Mouse (Mus musculus) embryonic facial prominence, embryonic 10.5 days (tissue): ENCODE measurements around the gene Zzef1. TPM values are rescaled to one million over a fixed set of nuclear protein-coding genes. Genes with fewer than 3 reads are reported as not detected.

ENCODE experiments used
- DNase-seq: peaks from one replicate; pipeline ENCODE4 v3.0.0-alpha.2; 2017; ENCODE audit warnings: low spot score
- H3K27ac ChIP-seq: fragments of 300-500 bp; sonication (generic); replicated peaks from 2 replicates; pipeline ENCODE4 v1.5.1; 2016; ENCODE audit warnings: mild to moderate bottlenecking
- H3K27me3 ChIP-seq: fragments of 300-500 bp; sonication (generic); replicated peaks from 2 replicates; pipeline ENCODE4 v1.6.1; 2016; ENCODE audit warnings: low read depth, mild to moderate bottlenecking; ENCODE audit not compliant: poor library complexity, severe bottlenecking
- H3K36me3 ChIP-seq: fragments of 300-500 bp; sonication (generic); replicated peaks from 2 replicates; pipeline ENCODE4 v1.6.1; 2016; ENCODE audit warnings: mild to moderate bottlenecking, moderate library complexity
- H3K4me1 ChIP-seq: fragments of 300-500 bp; sonication (generic); 2 replicates; pipeline ENCODE4 v1.6.1; 2016
- H3K4me3 ChIP-seq: fragments of 300-500 bp; sonication (generic); 2 replicates; pipeline ENCODE4 v1.5.1; 2016; ENCODE audit warnings: mild to moderate bottlenecking, moderate library complexity
- H3K9me3 ChIP-seq: fragments of 300-500 bp; sonication (generic); 2 replicates; pipeline ENCODE4 v1.6.1; 2016; ENCODE audit warnings: mild to moderate bottlenecking
- WGBS: fragments of 180-500 bp; shearing (Covaris S2); methylation state at CpG from one replicate; pipeline ENCODE4 v1.1.7; 2016; 5-methylcytosine and 5-hydroxymethylcytosine counted together
- polyA plus RNA-seq: library from polyadenylated mRNA; unstranded; fragments of >200 nt; fragmentation: Nextera tagmentation; extraction: Ambion mirVana; gene quantifications from 2 replicates; pipeline ENCODE4 v1.2.1, GENCODE M21; 2016

Gene Zzef1
- polyA plus RNA-seq, 1 experiment from 2014 or later, result 6.4 TPM

- Histone ChIP-seq H3K4me1 (no peaks in the 10 kb centered on the region), H3K4me3 (no peak overlapping the region), H3K36me3 (peaks cover under 1% of the 10 kb centered on the region), H3K27ac (no peak overlapping the region), H3K9me3 (no peaks in the 10 kb centered on the region), H3K27me3 (no peaks in the 10 kb centered on the region)
- no peak for DNase-seq
- 80% methylated on average over 2 of the region's 2 CpGs for WGBS
These were observed 18.2 kb downstream of the Zzef1 start for GRCm38 (mm10) chr11:72814188-72814587.

- DNase-seq, result no peak
- 89% methylated on average over 1 of the region's 1 CpGs for WGBS
- Histone ChIP-seq H3K27ac (no peak overlapping the region), H3K9me3 (no peaks in the 10 kb centered on the region), H3K27me3 (no peaks in the 10 kb centered on the region), H3K36me3 (peaks cover 17% of the 10 kb centered on the region), H3K4me3 (no peak overlapping the region), H3K4me1 (no peaks in the 10 kb centered on the region)
These were observed 20.8 kb downstream of the Zzef1 start for GRCm38 (mm10) chr11:72816859-72817258.

DNA sequence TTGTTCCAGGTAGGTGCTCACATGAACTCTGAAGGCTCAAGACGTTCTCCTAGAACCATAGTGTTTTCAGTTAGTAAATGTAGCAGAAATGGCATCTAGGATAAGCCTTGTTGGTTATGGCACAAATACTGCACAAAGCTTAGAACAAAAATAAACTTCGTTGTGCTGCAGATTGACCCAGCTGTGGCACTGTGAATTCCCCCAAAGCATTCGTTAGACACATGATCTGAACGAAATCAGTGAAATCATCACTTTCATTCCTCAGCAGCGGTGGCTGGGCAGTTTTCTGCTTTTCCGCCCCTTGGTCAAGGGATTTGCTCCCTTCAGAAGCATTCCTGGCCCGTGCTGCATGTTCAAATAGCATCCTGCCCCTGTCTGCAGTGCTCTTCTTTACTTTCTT is 22.0 kb downstream of the Zzef1 start:
- no peaks in the 10 kb centered on the region for H3K27me3 ChIP-seq
- H3K36me3 ChIP-seq, result peaks cover 27% of the 10 kb centered on the region
- no peaks in the 10 kb centered on the region for H3K9me3 ChIP-seq
- H3K4me1 ChIP-seq, result no peaks in the 10 kb centered on the region
- no peak for DNase-seq
- H3K4me3 ChIP-seq, result no peak overlapping the region
- H3K27ac ChIP-seq, result no peak overlapping the region
- WGBS, result 88% methylated on average over 7 of the region's 7 CpGs

DNA sequence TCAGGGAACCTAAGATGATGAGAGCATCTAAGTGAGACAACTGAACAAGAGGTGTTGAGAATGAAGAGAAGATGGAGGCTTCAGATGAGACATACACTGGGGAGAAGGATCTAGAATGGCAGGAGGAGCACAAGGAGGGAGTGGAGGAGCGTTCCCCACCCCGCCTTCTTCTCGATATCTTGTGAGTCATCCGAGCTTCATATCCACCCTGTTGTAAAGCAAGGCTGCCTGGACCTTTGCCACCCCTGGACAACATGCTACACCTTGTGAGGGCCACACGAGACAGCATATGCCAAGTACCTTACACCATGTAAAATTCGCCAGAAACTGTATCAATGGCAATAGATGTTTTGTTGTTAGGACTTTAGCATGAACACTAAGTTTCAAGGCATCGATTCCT is 25.0 kb downstream of the Zzef1 start:
- no peak for DNase-seq
- H3K27me3 ChIP-seq, result no peaks in the 10 kb centered on the region
- peaks cover 46% of the 10 kb centered on the region for H3K36me3 ChIP-seq
- no peak overlapping the region for H3K27ac ChIP-seq
- no peak overlapping the region for H3K4me3 ChIP-seq
- H3K4me1 ChIP-seq, result no peaks in the 10 kb centered on the region
- 92% methylated on average over 7 of the region's 7 CpGs for WGBS
- H3K9me3 ChIP-seq, result no peaks in the 10 kb centered on the region

DNA sequence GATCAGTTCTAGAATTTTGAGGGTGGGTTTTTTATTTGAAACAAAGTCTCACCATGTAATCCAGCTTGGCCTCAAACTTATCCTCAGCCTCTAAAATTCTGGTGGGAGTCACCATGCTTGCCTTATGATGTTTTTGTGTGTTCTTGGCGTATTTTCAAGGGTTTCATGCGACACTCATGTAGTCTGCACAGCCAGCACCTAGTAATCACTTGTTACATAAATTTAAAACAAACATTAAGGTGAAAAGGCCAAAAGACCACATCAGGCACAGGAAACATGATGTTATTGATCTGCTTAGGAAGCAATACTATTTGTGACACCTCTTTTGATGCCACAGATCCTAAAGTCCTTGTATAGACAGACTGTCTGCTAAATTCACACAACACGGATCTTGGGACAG is 33.8 kb downstream of the Zzef1 start:
- H3K36me3 ChIP-seq, result peaks cover 67% of the 10 kb centered on the region
- WGBS, result 89% methylated on average over 3 of the region's 3 CpGs
- H3K27me3 ChIP-seq, result no peaks in the 10 kb centered on the region
- H3K4me3 ChIP-seq, result no peak overlapping the region
- no peaks in the 10 kb centered on the region for H3K9me3 ChIP-seq
- no peak overlapping the region for H3K27ac ChIP-seq
- no peak for DNase-seq
- no peaks in the 10 kb centered on the region for H3K4me1 ChIP-seq

- WGBS, result 85% methylated on average over 3 of the region's 3 CpGs
- DNase-seq, result no peak
These were observed 46.7 kb downstream of the Zzef1 start for GRCm38 (mm10) chr11:72842731-72843130.

DNA sequence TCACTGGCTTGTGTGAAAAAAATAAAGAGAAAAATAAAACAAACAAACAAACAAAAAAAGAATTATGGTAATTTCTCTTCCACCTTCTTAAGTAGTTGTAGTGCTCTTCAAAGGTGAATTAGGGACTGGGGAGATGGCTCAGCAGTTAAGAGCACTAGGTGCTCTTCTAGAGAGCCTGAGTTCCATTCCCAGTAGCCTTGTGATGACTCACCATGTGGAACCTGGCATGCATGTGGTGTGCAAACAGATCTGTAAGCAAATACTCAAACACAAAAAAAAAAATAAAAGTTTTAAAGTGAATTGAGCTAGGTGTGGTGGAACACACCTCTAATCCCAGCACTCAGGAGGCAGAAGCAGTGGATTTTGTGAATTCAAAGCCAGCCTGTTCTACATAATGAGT is 47.5 kb downstream of the Zzef1 start:
- no peaks in the 10 kb centered on the region for H3K9me3 ChIP-seq
- no peak for DNase-seq

More at GRCm38 (mm10) chr11:72842731-72843130, 46.7 kb downstream of the Zzef1 start:
- Histone ChIP-seq H3K27ac (no peak overlapping the region), H3K4me1 (no peaks in the 10 kb centered on the region), H3K9me3 (no peaks in the 10 kb centered on the region), H3K36me3 (peaks cover 28% of the 10 kb centered on the region), H3K27me3 (no peaks in the 10 kb centered on the region), H3K4me3 (no peak overlapping the region)

DNA sequence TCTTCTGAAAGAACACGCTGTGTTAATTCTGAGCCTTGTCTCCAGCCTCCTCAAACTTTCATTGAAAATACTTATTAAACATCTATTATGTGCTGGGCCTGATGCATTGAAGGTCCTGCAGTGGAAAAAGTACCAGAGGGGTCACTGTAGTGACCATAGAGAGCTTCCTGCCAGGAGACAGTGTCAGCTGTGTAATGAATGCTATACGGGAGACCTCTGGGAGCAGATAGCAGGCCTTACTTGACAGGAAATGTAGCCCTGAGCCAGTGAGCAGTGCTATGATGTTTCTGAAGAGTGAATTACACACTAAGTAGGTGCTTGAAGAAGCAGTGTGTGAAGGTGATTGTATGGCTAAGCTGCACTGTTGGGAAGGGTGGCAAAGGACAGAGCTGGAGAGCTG is 49.5 kb downstream of the Zzef1 start:
- no peak for DNase-seq
- Histone ChIP-seq H3K4me3 (no peak overlapping the region), H3K27me3 (no peaks in the 10 kb centered on the region), H3K4me1 (no peaks in the 10 kb centered on the region), H3K36me3 (peaks cover 45% of the 10 kb centered on the region), H3K9me3 (no peaks in the 10 kb centered on the region), H3K27ac (no peak overlapping the region)
- WGBS, result 89% methylated on average over 2 of the region's 2 CpGs

More for the DNA sequence above, 47.5 kb downstream of the Zzef1 start:
- peaks cover 35% of the 10 kb centered on the region for H3K36me3 ChIP-seq
- no peaks in the 10 kb centered on the region for H3K4me1 ChIP-seq
- no peak overlapping the region for H3K4me3 ChIP-seq
- H3K27ac ChIP-seq, result no peak overlapping the region
- no peaks in the 10 kb centered on the region for H3K27me3 ChIP-seq

DNA sequence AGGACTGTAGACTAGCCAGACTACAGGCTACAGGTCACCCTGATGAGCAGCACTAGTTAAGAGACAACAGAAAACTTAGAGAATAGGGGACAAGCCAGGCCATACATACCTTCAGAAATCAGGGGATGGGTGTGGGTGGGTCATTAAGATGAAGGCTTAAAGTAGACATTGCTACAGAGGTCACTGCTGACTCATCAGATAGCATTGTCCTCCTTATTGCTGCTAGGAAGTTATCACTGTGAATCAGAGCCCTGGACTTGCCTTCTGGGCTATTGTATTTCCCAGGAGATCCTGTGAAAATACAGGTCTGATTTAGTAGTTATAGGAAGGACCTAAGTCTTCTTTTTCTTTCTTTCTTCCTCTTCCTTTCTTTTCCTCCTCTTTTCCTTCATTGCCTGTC is 50.7 kb downstream of the Zzef1 start:
- Histone ChIP-seq H3K4me3 (no peak overlapping the region), H3K27ac (no peak overlapping the region), H3K4me1 (no peaks in the 10 kb centered on the region), H3K9me3 (no peaks in the 10 kb centered on the region), H3K27me3 (no peaks in the 10 kb centered on the region), H3K36me3 (peaks cover 54% of the 10 kb centered on the region)
- no peak for DNase-seq

DNA sequence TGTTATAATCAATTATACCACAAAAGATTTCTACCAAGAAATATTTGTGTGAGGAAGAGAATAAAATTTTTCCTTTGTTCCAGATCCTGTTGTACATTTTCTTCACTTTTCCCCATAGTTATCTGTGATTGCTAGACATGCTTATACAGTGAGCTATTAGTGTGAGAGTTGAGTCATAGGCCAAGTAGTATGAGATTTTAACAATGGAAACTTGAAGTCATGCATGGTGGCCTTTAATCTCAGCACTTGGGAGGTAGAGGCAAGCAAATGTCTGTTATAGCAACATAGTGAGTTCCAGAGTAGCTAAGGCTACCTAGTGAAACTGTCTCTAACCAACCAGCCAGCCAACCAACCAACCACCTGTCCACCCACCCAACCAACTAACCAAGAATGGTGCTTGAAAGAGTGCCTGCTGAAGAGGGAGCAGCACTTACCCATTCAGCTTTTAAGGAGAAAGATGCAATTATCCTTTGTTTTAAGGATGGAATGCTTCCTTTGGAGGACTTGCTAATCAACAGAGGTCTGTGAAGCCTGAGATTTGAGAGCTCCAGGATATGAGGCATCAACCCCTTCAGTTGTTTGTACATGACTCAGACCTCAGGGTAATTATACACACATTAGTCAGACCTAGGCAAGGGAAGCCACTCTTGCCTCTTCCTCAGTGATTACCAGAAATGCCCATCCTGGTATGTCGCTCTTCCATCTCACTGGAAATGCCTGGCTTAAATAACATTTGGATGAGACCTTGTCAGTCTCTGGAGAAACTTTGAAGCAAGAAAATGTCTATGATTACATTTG is 52.0 kb downstream of the Zzef1 start:
- 89% methylated on average over 1 of the region's 1 CpGs for WGBS
- no peaks in the 10 kb centered on the region for H3K9me3 ChIP-seq
- no peak overlapping the region for H3K4me3 ChIP-seq
- no peaks in the 10 kb centered on the region for H3K27me3 ChIP-seq
- no peak overlapping the region for H3K27ac ChIP-seq
- no peaks in the 10 kb centered on the region for H3K4me1 ChIP-seq
- no peak for DNase-seq
- peaks cover 61% of the 10 kb centered on the region for H3K36me3 ChIP-seq

DNA sequence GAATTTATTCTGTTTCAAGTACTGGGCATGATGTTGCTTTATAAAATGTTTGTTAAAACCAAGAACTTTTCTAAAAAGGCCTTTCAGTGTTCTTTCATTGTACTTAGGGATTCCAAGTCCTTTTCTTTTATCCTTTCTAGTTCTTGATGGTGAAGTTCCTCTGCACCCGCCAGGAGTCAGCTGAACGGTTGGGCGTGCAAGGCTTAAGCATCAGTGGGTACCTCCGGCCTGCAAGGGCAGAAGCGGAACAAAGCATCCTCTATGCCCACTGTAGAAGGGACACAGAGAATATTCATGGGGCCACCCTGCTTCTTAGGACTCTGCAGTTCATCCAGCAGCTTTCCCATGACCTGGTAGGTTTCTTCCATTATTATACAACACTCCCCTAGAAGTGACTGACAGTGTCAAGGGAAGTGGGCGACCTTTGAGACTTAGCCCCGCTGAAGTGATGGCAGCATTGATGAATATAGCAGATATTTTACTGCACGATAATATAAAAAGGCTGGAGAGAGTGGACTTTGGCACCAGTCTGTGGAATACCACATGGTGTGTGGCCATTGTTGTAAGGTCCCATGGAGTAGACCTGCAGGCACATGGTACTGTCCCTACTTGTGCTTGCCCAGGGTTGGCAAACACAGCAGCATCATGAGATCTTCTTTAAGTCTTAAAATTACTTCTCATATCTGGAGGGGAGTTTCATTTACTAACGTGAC is 54.5 kb downstream of the Zzef1 start:
- Histone ChIP-seq H3K4me3 (no peak overlapping the region), H3K9me3 (no peaks in the 10 kb centered on the region), H3K27me3 (no peaks in the 10 kb centered on the region), H3K36me3 (peaks cover 70% of the 10 kb centered on the region), H3K4me1 (no peaks in the 10 kb centered on the region), H3K27ac (no peak overlapping the region)
- DNase-seq, result no peak
- 88% methylated on average over 9 of the region's 9 CpGs for WGBS

GRCm38 (mm10) chr11:72851214-72851613 is 55.2 kb downstream of the Zzef1 start:
- no peaks in the 10 kb centered on the region for H3K9me3 ChIP-seq
- H3K27me3 ChIP-seq, result no peaks in the 10 kb centered on the region
- peaks cover 70% of the 10 kb centered on the region for H3K36me3 ChIP-seq
- no peak overlapping the region for H3K27ac ChIP-seq
- H3K4me3 ChIP-seq, result no peak overlapping the region
- no peaks in the 10 kb centered on the region for H3K4me1 ChIP-seq
- DNase-seq, result no peak
- 85% methylated on average over 4 of the region's 4 CpGs for WGBS

DNA sequence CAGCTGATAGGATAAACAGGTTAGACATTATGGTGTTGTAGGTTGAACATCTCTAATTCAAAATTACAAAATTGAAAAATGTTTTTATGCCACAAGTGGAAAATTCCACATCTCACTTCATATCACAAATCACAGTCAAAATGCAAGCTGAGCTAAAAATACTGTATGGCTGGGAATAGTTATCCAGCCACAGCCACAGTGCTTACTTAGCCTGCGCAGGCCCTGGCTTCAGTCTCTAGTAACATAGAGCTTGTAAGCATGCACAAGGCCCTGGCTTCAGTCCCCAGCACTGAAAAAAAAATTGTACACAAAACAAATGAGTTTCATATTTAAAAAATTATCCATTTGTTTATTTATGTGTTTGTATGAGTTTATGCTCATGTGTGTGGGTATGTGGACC is 56.1 kb downstream of the Zzef1 start:
- no peaks in the 10 kb centered on the region for H3K9me3 ChIP-seq
- H3K27me3 ChIP-seq, result no peaks in the 10 kb centered on the region
- H3K36me3 ChIP-seq, result peaks cover 73% of the 10 kb centered on the region
- no peak for DNase-seq
- no peak overlapping the region for H3K27ac ChIP-seq
- no peaks in the 10 kb centered on the region for H3K4me1 ChIP-seq
- WGBS, result 95% methylated on average over 1 of the region's 1 CpGs
- H3K4me3 ChIP-seq, result no peak overlapping the region
